Mouse (Mus musculus) small intestine, adult 2 months (tissue): Measurements from ENCODE around the gene Pilra.

Experiments used
- CTCF ChIP-seq: fragments of 200-500 bp; IDR thresholded peaks from 2 replicates; pipeline ENCODE4 v1.5.1; 2012; ENCODE audit warnings: low read depth, mild to moderate bottlenecking, control low read depth, inconsistent platforms, low read length, moderate library complexity, mixed read lengths; ENCODE audit not compliant: insufficient replicate concordance, insufficient read length; ENCODE audit errors: extremely low read depth
- POLR2A ChIP-seq: fragments of 200-500 bp; IDR thresholded peaks from 2 replicates; pipeline ENCODE4 v1.6.1; 2012; ENCODE audit warnings: low read depth, mild to moderate bottlenecking, control low read depth, inconsistent platforms, low read length, moderate library complexity

DNA sequence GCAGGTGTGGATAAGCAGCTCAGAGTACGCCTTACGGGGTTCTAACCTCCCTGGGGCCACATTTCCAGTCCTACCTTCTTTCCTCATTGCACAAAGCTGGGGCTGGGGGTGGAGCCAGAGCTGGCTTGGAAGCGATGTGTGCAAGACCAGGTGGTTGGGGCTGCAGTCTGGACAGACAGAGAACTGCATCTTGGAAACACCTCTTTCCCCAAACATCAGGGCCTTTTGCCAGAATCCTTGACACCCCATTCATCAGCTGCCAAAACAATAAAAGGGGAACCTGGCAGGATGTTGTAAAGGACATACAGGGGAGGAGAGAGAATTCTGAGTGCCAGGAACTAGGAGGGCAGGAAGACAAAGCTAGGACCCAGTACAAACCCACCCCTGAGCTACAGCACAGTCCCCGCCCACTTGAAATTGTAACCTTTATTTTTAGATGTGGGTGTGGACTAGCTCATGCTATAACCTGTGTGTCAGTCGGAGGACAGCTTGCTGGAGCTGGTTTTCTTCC, 59.6 kb downstream of the Pilra start:
- TF ChIP-seq CTCF (no peak), POLR2A (no peak)
